Mouse (Mus musculus): Measurements from ENCODE around the gene Tomm7. TPM values are rescaled to one million over a fixed set of nuclear protein-coding genes. Genes with fewer than 3 reads are reported as not detected.
"Not testable (repeated sequence)": the region's sequence is repeated elsewhere in the genome, so short reads cannot be mapped to it uniquely, and the experiment has no call there.

Gene Tomm7
- total RNA-seq, 2 experiments from 2014 or later = 117 TPM

GRCm38 (mm10) chr5:23852916-23853315, 9.0 kb upstream of the Tomm7 start:
- not testable (repeated sequence) for DNase-seq

GRCm38 (mm10) chr5:23851160-23851555, 7.2 kb upstream of the Tomm7 start:
- not testable (repeated sequence) for DNase-seq

GRCm38 (mm10) chr5:23850345-23851159, 6.6 kb upstream of the Tomm7 start:
- peak; percentile 97 for DNase-seq

GRCm38 (mm10) chr5:23845141-23845540, 1.2 kb upstream of the Tomm7 start:
- DNase-seq = no peak

- peak; percentile 56 for DNase-seq
Measured at GRCm38 (mm10) chr5:23844531-23844841, 525 bp upstream of the Tomm7 start.

GRCm38 (mm10) chr5:23838158-23838557, 5.8 kb downstream of the Tomm7 start:
- DNase-seq = no peak

DNA sequence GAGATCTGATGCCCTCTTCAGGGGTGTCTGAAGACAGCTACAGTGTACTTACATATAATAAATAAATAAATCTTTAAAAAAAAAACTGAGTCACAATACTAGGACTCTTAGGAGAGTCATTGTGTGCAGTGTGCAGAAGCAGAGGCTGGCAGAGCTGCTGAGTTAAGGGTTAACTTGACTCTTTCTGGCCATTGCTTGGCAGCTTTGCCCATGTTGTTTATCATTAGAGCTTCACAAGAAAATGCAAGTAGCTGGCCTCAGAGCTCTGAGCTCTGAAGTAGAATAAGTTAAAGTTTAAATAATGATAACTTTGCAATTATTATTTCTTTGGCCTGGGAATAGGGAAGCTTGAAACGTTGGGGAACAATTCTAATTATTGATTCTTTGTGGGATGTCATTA, 8.3 kb downstream of the Tomm7 start:
- not testable (repeated sequence) for DNase-seq

- DNase-seq = peak; percentile 64
Measured at GRCm38 (mm10) chr5:23830897-23831752, 12.8 kb downstream of the Tomm7 start.

DNA sequence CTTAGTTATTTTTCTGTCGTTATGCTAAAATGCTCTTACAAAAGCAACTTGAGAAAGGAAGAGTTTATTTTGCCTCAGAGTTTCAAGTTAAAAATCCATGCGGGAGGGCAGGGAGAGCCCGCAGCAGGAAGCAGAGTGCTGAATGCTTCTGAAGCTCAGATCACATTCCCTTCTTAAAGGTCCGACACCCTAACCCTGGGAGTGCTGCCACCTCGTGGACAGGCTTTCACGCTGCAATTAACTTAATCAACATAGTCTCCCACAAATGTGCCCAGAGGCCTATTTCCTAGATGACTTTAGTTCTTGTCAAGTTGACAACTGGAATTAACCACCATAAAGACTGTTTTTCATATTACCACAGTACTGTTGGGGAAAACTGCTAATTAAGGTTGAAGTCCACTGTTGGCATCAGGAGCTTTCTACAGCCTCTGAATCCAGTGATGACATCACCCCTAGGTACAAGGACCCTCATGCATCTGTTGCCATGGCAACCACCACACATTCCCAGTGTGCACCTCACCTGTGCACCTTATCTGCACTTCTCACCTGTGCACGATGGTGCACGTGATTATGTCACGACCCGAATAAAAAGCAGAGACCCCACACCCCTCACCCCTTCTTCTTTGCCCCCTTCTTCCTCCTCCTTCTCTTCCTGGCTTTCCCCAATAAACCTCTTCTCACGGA, 17.5 kb downstream of the Tomm7 start:
- peak; percentile 81 for DNase-seq

DNA sequence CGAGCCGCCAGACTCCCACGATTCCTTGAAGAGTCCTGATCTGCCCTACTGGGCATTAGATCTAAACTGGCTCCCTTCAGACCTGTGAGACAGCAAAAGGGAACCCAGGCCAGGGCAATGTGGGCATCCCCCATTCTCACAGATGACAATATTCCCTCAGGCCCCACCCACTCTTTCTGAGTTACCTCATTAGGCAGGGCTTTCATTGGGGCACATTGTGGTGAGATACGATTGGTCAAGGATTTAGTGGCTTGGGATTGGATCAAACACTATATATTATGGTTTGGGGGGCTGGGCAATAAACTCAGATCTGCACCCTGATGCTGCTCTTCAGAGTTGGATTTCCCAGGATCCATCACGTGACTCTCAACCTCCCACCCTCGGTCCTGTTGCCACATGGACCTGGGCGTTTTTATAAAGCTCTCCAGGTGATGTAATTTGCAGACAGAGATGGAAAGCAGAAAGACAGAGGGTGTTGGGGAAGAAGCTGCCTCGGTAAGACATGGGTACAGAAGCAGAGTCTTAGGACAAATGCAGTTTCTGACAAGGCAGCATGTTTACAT, 19.7 kb downstream of the Tomm7 start:
- DNase-seq = no peak

DNA sequence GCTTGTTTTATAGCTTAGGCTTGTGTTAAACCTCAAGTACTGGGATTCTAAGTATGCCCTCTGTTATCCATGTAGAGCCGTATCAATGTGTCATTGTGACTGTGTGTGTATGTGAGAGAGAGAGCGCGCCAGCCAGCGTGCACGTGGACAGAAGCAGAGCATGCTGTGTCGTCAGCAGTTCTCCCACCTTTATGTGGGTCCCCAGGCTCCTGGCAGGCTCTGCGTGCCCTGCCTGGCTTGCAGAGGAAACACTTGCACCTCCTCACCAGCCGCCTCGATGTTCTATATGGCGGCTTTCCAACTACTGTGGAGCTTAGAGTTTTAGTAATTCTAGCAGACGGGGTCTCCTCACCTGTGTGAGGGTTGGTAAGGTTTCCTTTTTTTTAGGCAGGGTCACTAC, 21.7 kb downstream of the Tomm7 start:
- no peak for DNase-seq

DNA sequence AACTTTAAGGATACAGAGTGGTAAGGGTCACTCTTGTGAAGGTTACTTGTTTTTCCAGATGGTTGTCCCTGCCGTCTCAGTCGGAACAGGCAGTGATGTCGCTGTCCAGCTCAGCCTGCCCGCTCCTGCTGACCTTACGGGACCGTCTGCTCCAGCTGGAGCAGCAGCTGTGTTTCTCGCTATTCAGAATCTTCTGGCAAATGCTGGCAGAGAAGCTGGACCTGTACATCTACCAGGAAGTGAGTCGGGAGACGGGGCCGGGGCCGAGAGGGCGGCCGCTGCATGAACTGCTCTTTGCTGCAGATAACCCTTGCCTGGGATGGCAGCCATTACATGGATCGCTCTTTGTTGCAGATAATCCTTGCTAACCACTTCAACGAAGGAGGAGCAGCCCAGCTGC, 27.3 kb downstream of the Tomm7 start:
- no peak for DNase-seq

GRCm38 (mm10) chr5:23814841-23815240, 29.1 kb downstream of the Tomm7 start:
- no peak for DNase-seq

GRCm38 (mm10) chr5:23792726-23793125, 51.2 kb downstream of the Tomm7 start:
- DNase-seq = no peak

GRCm38 (mm10) chr5:23789078-23789612, 54.8 kb downstream of the Tomm7 start:
- no peak for DNase-seq

Other genes with a start within 250 kb of the Tomm7 start
- gene Srpk2, start 159.5 kb downstream of the Tomm7 start, total RNA-seq (2021) = 10 to 100 TPM; 43.0 to 50.7 TPM
- 10 to 100 TPM; 20.0 to 22.3 TPM for gene Pus7, start 60.5 kb downstream of the Tomm7 start, total RNA-seq (2021)
- gene Rint1, start 56.5 kb downstream of the Tomm7 start, total RNA-seq (2021) = 10 to 100 TPM; 17.7 to 23.8 TPM
- gene Fam126a, start 186.5 kb upstream of the Tomm7 start, total RNA-seq (2021) = 10 to 100 TPM; 48.4 to 50.7 TPM

All from adrenal gland, postnatal 10 days (tissue).